Mouse (Mus musculus) stomach, postnatal 0 days (tissue): Measurements from ENCODE around the gene Mif4gd.

ENCODE experiments used
- CTCF ChIP-seq: IDR thresholded peaks from 2 replicates; pipeline ENCODE4 v1.5.1; 2016; ENCODE audit warnings: antibody characterized with exemption, low read depth, mild to moderate bottlenecking, moderate library complexity
- EP300 ChIP-seq: optimal IDR thresholded peaks from 2 replicates; pipeline ENCODE3; 2016; ENCODE audit warnings: antibody characterized with exemption

- TF ChIP-seq CTCF (no peak), EP300 (no peak)
These were observed 4.1 kb downstream of the Mif4gd start for GRCm38 (mm10) chr11:115608421-115609399.
